Mouse (Mus musculus) G1E (cell line): ENCODE data around the gene Rap1gap2.

Source experiments
- CTCF ChIP-seq: IDR thresholded peaks from 2 replicates; pipeline ENCODE4 v1.5.1; 2012; ENCODE audit warnings: low read depth, low read length, inconsistent platforms, mixed read lengths
- GATA1 ChIP-seq: IDR thresholded peaks from 2 replicates; pipeline ENCODE4 v1.6.1; 2012; ENCODE audit warnings: borderline replicate concordance, low read length, inconsistent platforms, mixed read lengths
- TAL1 ChIP-seq: conservative IDR thresholded peaks from 2 replicates; pipeline ENCODE4 v1.6.1; 2012; ENCODE audit warnings: low read depth, low read length, inconsistent platforms, mixed read lengths

DNA sequence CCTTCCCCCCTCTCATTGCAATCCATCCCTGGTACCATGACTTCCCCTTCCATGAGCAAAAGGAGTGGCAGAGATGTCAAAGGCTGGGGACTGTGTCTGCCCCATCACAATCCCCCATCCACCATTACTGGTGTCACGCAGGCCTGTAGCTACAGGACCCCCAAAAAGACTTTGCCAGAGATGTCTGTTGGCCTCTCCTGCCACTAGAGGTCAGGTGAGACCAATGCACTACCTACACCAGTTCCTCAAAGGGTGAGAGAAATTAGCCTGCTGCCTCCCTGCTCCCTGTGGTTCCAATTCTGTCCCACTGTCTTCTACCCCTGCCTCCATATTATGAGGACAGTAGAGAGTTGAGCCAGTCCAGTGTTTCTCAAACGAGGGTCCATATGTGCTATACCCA is 208.6 kb downstream of the Rap1gap2 start:
- TF ChIP-seq CTCF = no peak
- no peak for TF ChIP-seq TAL1
- TF ChIP-seq GATA1 = no peak
